Mouse (Mus musculus) layer of hippocampus, adult 9-10 months (tissue): ENCODE measurements around the gene Olfr1393.
"Not testable (repeated sequence)": the region's sequence is repeated elsewhere in the genome, so short reads cannot be mapped to it uniquely, and the experiment has no call there.

Experiments
- DNase-seq: peaks from one replicate; pipeline ENCODE4 v3.0.0; 2022; ENCODE audit warnings: low spot score

Olfr1393 gene

DNA sequence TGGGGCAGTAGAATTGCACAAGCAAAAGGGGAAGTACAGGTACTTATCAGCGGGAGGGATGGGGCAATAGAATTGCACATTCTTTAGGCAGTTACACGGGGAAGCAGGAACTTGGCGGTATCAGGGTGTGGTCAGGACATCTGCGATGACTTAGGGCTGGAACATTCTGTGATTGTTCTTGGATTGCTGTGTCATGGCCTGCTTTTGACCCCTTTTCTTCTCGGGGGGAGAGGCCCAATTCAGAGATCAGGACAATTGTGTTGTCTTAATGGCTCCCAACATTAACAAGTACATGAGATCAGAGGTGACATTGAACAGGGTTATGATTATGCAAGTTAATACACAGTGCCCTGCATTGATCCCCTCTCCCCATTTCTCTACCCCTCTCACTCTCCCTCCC lies 30.4 kb downstream of the Olfr1393 start:
- DNase-seq = not testable (repeated sequence)

GRCm38 (mm10) chr11:49322442-49322841 lies 44.3 kb downstream of the Olfr1393 start, which contains the start of gene Olfr1391:
Gene Olfr1391, plus strand, starts transcription at chr11:49322742.
- DNase-seq = no peak

- DNase-seq = no peak
These were observed 48.6 kb downstream of the Olfr1393 start for GRCm38 (mm10) chr11:49326726-49327125.

GRCm38 (mm10) chr11:49329686-49330085 lies 51.6 kb downstream of the Olfr1393 start:
- no peak for DNase-seq
